Mouse (Mus musculus) frontal cortex, postnatal 36 days (tissue): ENCODE results near the gene Dennd1a.
A peak's percentile ranks its signal among the peaks of the same experiment; 100 is the strongest.

ENCODE experiments used
- DNase-seq, 2 experiments: peaks; one replicate each; pipeline ENCODE4 v3.0.0; 2022; ENCODE audit warnings: low spot score in 2 of 2

Gene Dennd1a

GRCm38 (mm10) chr2:38165966-38166365 lies 121.2 kb downstream of the Dennd1a start:
- no peak for DNase-seq

GRCm38 (mm10) chr2:38164326-38165035 lies 122.7 kb downstream of the Dennd1a start:
- DNase-seq = no peak

GRCm38 (mm10) chr2:38162486-38162885 lies 124.7 kb downstream of the Dennd1a start:
- DNase-seq = no peak

- no peak for DNase-seq
Observed at GRCm38 (mm10) chr2:38161484-38161883, 125.7 kb downstream of the Dennd1a start.

GRCm38 (mm10) chr2:38159736-38160135 lies 127.5 kb downstream of the Dennd1a start:
- no peak for DNase-seq

GRCm38 (mm10) chr2:38157002-38157401 lies 130.2 kb downstream of the Dennd1a start:
- DNase-seq = no peak

GRCm38 (mm10) chr2:38156001-38156400 lies 131.2 kb downstream of the Dennd1a start:
- DNase-seq = no peak

GRCm38 (mm10) chr2:38144831-38145230 lies 142.4 kb downstream of the Dennd1a start:
- DNase-seq = no peak

- DNase-seq = no peak
Observed at GRCm38 (mm10) chr2:38144067-38144779, 143.0 kb downstream of the Dennd1a start.

GRCm38 (mm10) chr2:38142905-38143304 lies 144.3 kb downstream of the Dennd1a start:
- DNase-seq = no peak

GRCm38 (mm10) chr2:38142210-38142609 lies 145.0 kb downstream of the Dennd1a start:
- no peak for DNase-seq

- no peak for DNase-seq
Observed at GRCm38 (mm10) chr2:38139536-38139935, 147.7 kb downstream of the Dennd1a start.

- DNase-seq = no peak
Observed at GRCm38 (mm10) chr2:38137086-38137485, 150.1 kb downstream of the Dennd1a start.

GRCm38 (mm10) chr2:38135427-38135826 lies 151.8 kb downstream of the Dennd1a start:
- DNase-seq = no peak

GRCm38 (mm10) chr2:38133036-38133825 lies 154.0 kb downstream of the Dennd1a start:
- DNase-seq = peak in 1 of 2 experiments; percentile 42

GRCm38 (mm10) chr2:38132233-38132822 lies 154.9 kb downstream of the Dennd1a start:
- no peak for DNase-seq

- DNase-seq = no peak
Observed at GRCm38 (mm10) chr2:38131538-38131937, 155.7 kb downstream of the Dennd1a start.

- DNase-seq = no peak
Observed at GRCm38 (mm10) chr2:38129961-38130802, 157.0 kb downstream of the Dennd1a start.

- DNase-seq = no peak
Observed at GRCm38 (mm10) chr2:38126383-38126732, 160.8 kb downstream of the Dennd1a start.

GRCm38 (mm10) chr2:38125671-38126382 lies 161.4 kb downstream of the Dennd1a start:
- DNase-seq = no peak

- no peak for DNase-seq
Observed at GRCm38 (mm10) chr2:38124727-38125126, 162.5 kb downstream of the Dennd1a start.
